Mouse (Mus musculus): ENCODE results near the gene Celsr1.

GRCm38 (mm10) chr15:85971596-85971995 is 62.0 kb downstream of the Celsr1 start:
- TF ChIP-seq CTCF (IDR thresholded peaks at IDR 0.05; ENCODE audit: insufficient read depth, low read depth, low read length) (no peak), POLR2A (IDR thresholded peaks at IDR 0.05; ENCODE audit: insufficient read depth, low read depth, low read length) (no peak)

All from olfactory bulb, adult 2 months (tissue).